Mouse (Mus musculus) stomach, postnatal 0 days (tissue): ENCODE results near the gene Syne3.

Source experiments
- CTCF ChIP-seq: IDR thresholded peaks from 2 replicates; pipeline ENCODE4 v1.5.1; 2016; ENCODE audit warnings: antibody characterized with exemption, low read depth, mild to moderate bottlenecking, moderate library complexity
- EP300 ChIP-seq: optimal IDR thresholded peaks from 2 replicates; pipeline ENCODE3; 2016; ENCODE audit warnings: antibody characterized with exemption

DNA sequence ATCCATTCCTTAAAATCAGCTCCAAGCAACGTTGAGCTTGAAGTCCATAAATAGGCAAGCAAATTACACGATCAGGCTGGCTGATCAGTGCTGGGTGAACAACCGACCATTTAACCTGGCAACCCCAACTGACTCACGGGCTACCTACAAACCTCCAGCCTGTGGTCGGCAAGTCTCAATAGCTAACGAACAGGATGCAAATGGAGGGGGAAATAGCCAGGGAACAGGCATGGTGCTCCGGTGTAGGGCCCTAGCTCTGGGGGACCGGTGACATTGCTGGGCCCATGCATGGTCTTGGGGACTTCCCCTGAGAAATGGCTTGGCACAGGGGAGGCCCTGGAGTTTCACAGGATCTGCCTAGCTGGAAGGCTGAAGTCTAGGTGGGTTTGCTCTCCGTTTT lies 8.3 kb downstream of the Syne3 start:
- TF ChIP-seq CTCF, result no peak
- TF ChIP-seq EP300, result no peak
